Mouse (Mus musculus): ENCODE measurements at regions not wholly inside any gene's neighbourhood (a gene's known extent, or its start where the extent isn't known, plus 50 kb on each side); places are given as distances from the start of the nearest gene placed in this dataset.

GRCm38 (mm10) chr10:91858711-91859595 lies 677.8 kb upstream of the Tmpo start:
- Histone ChIP-seq H3K27ac (ENCODE audit: insufficient read depth, low read length) (no peak overlapping the region; the same call in 1 of the 2 replicates), H3K4me1 (ENCODE audit: control insufficient read depth, insufficient read depth, low read length) (no peaks in the 10 kb centered on the region), H3K4me3 (ENCODE audit: insufficient read depth, low read length) (no peak overlapping the region)
- TF ChIP-seq CTCF (IDR thresholded peaks at IDR 0.05; ENCODE audit: borderline replicate concordance, insufficient read depth, low read length) (no peak), POLR2A (IDR thresholded peaks at IDR 0.05; ENCODE audit: low read depth, low read length) (no peak)

- no peak overlapping the region for H3K4me3 ChIP-seq (ENCODE audit: insufficient read depth, low read length)
- TF ChIP-seq POLR2A (IDR thresholded peaks at IDR 0.05; ENCODE audit: low read depth, low read length): no peak
- TF ChIP-seq CTCF (IDR thresholded peaks at IDR 0.05; ENCODE audit: borderline replicate concordance, insufficient read depth, low read length): no peak
Measured at GRCm38 (mm10) chr10:91827074-91827473, 646.0 kb upstream of the Tmpo start.

GRCm38 (mm10) chr10:91823499-91823898 lies 642.4 kb upstream of the Tmpo start:
- no peaks in the 10 kb centered on the region for H3K4me1 ChIP-seq (ENCODE audit: control insufficient read depth, insufficient read depth, low read length)
- H3K4me3 ChIP-seq (ENCODE audit: insufficient read depth, low read length): no peak overlapping the region
- TF ChIP-seq CTCF (IDR thresholded peaks at IDR 0.05; ENCODE audit: borderline replicate concordance, insufficient read depth, low read length) (no peak), POLR2A (IDR thresholded peaks at IDR 0.05; ENCODE audit: low read depth, low read length) (no peak)
- H3K27ac ChIP-seq (ENCODE audit: insufficient read depth, low read length): no peak overlapping the region

More at GRCm38 (mm10) chr10:91827074-91827473, 646.0 kb upstream of the Tmpo start:
- H3K27ac ChIP-seq (ENCODE audit: insufficient read depth, low read length): no peak overlapping the region
- no peaks in the 10 kb centered on the region for H3K4me1 ChIP-seq (ENCODE audit: control insufficient read depth, insufficient read depth, low read length)

- H3K4me3 ChIP-seq (ENCODE audit: insufficient read depth, low read length): no peak overlapping the region
- TF ChIP-seq CTCF (IDR thresholded peaks at IDR 0.05; ENCODE audit: borderline replicate concordance, insufficient read depth, low read length) (no peak), POLR2A (IDR thresholded peaks at IDR 0.05; ENCODE audit: low read depth, low read length) (no peak)
- H3K27ac ChIP-seq (ENCODE audit: insufficient read depth, low read length): no peak overlapping the region
- H3K4me1 ChIP-seq (ENCODE audit: control insufficient read depth, insufficient read depth, low read length): no peaks in the 10 kb centered on the region
Measured at GRCm38 (mm10) chr10:91804870-91805269, 623.8 kb upstream of the Tmpo start.
